Mouse (Mus musculus) cerebellum, adult 2 months (tissue): ENCODE results near the gene Sema4f. TPM values are rescaled to one million over a fixed set of nuclear protein-coding genes. Genes with fewer than 3 reads are reported as not detected.

Source experiments
- DNase-seq, 2 experiments: peaks; one replicate each; pipeline ENCODE4 v3.0.0; 2021
- H3K27ac ChIP-seq: fragments of 200-500 bp; 2 replicates; pipeline ENCODE4 v1.5.1; 2012; ENCODE audit warnings: low read length, control low read depth, inconsistent platforms; ENCODE audit not compliant: insufficient read depth
- H3K27me3 ChIP-seq: fragments of 200-500 bp; 2 replicates; pipeline ENCODE4 v1.6.1; 2012; ENCODE audit warnings: inconsistent platforms, mild to moderate bottlenecking, low read length, moderate library complexity; ENCODE audit not compliant: control insufficient read depth, insufficient read depth
- H3K4me1 ChIP-seq: fragments of 200-500 bp; 2 replicates; pipeline ENCODE4 v1.6.1; 2011; ENCODE audit warnings: low read length; ENCODE audit not compliant: control insufficient read depth, insufficient read depth
- H3K4me3 ChIP-seq: fragments of 200-500 bp; replicated peaks from 2 replicates; pipeline ENCODE3; 2011; ENCODE audit warnings: mild to moderate bottlenecking, low read depth, low read length, control low read depth; ENCODE audit not compliant: insufficient read depth
- CTCF ChIP-seq: fragments of 200-500 bp; IDR thresholded peaks from 2 replicates; pipeline ENCODE4 v1.5.1; 2011; ENCODE audit warnings: low read depth, mild to moderate bottlenecking, control low read depth, low read length, moderate library complexity, borderline replicate concordance; ENCODE audit not compliant: insufficient read depth
- POLR2A ChIP-seq: fragments of 200-500 bp; IDR thresholded peaks from 2 replicates; pipeline ENCODE4 v1.6.1; 2011; ENCODE audit warnings: low read length, control low read depth, borderline replicate concordance; ENCODE audit not compliant: insufficient read depth
- WGBS: fragments of 180-500 bp; shearing (Covaris S2); methylation state at CpG from one replicate; pipeline ENCODE4 v1.1.7; 2018; 5-methylcytosine and 5-hydroxymethylcytosine counted together
- polyA plus RNA-seq: library from polyadenylated mRNA; depleted of rRNA; stranded (reverse); fragments of >200 nt; gene quantifications from 2 replicates; pipeline ENCODE4 v1.2.3, GENCODE M21; 2012

Gene Sema4f
- polyA plus RNA-seq, 1 experiment: 44.7 TPM

DNA sequence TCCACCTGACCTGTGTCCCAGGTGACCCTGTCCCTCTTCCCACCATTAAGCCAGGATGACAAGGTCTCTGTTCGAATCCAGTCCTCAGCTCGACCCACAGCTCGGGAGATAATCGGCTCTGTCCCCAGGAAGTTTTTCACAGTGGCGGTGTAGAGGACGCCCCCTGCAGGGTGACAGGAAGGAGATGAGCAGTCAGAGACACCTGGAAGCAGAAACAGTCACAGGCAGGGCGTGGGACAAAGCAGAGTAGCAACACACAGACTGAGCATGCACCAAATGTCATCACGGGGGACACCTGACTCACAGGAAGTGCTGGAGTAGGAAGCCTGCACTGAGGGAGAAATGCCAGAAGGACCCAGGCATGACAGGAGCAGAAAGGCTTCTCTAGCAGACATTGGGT, 20.0 kb downstream of the Sema4f start:
- H3K27ac ChIP-seq: peak overlapping the region; percentile 45; the same call in 1 of the 2 replicates
- WGBS: 35% methylated on average over 8 of the region's 8 CpGs
- TF ChIP-seq POLR2A (no peak), CTCF (no peak)
- no peaks in the 10 kb centered on the region for H3K27me3 ChIP-seq
- no peak overlapping the region for H3K4me3 ChIP-seq
- peak; percentile 32 to 43 for DNase-seq
- peaks cover 37% of the 10 kb centered on the region for H3K4me1 ChIP-seq

GRCm38 (mm10) chr6:82918371-82918770, 21.2 kb downstream of the Sema4f start:
- peak overlapping the region; percentile 88; the same call in 1 of the 2 replicates for H3K27ac ChIP-seq
- WGBS: 84% methylated on average over 14 of the region's 14 CpGs

GRCm38 (mm10) chr6:82917778-82918129, 21.8 kb downstream of the Sema4f start:
- no peak for DNase-seq
- H3K27me3 ChIP-seq: no peaks in the 10 kb centered on the region
- H3K4me1 ChIP-seq: peaks cover 37% of the 10 kb centered on the region
- peak overlapping the region; percentile 18 for H3K4me3 ChIP-seq
- H3K27ac ChIP-seq: peak overlapping the region; percentile 88
- TF ChIP-seq CTCF (peak; percentile 64), POLR2A (no peak)
- WGBS: 7% methylated on average over 8 of the region's 8 CpGs

More at GRCm38 (mm10) chr6:82918371-82918770, 21.2 kb downstream of the Sema4f start:
- no peak for DNase-seq
- Histone ChIP-seq H3K4me3 (no peak overlapping the region), H3K4me1 (peaks cover 37% of the 10 kb centered on the region), H3K27me3 (no peaks in the 10 kb centered on the region)
- no peak for TF ChIP-seq POLR2A
- no peak for TF ChIP-seq CTCF

- no peaks in the 10 kb centered on the region for H3K27me3 ChIP-seq
- 5% methylated on average over 26 of the region's 26 CpGs for WGBS
- peak overlapping the region; percentile 88 for H3K27ac ChIP-seq
- H3K4me3 ChIP-seq: peak overlapping the region; percentile 39
- DNase-seq: peak; percentile 91 to 94
- H3K4me1 ChIP-seq: peaks cover 37% of the 10 kb centered on the region
- TF ChIP-seq CTCF (no peak), POLR2A (peak; percentile 60; the same call in 1 of the 2 replicates)
These were observed 22.3 kb downstream of the Sema4f start for GRCm38 (mm10) chr6:82917076-82917777.

GRCm38 (mm10) chr6:82916459-82916858, 23.1 kb downstream of the Sema4f start:
- no peak for TF ChIP-seq POLR2A
- TF ChIP-seq CTCF: no peak
- 49% methylated on average over 4 of the region's 4 CpGs for whole genome bisulfite sequencing
- Histone ChIP-seq H3K27ac (peak overlapping the region; percentile 88), H3K27me3 (no peaks in the 10 kb centered on the region), H3K4me1 (peaks cover 37% of the 10 kb centered on the region), H3K4me3 (no peak overlapping the region)
- DNase-seq: peak in 1 of 2 experiments; percentile 29

- peak; percentile 63 to 79 for DNase-seq
- H3K27ac ChIP-seq: no peak overlapping the region
- TF ChIP-seq POLR2A: no peak
- peak; percentile 91 for TF ChIP-seq CTCF
- no peaks in the 10 kb centered on the region for H3K27me3 ChIP-seq
- H3K4me1 ChIP-seq: peaks cover 37% of the 10 kb centered on the region
- no peak overlapping the region for H3K4me3 ChIP-seq
- 31% methylated on average over 3 of the region's 3 CpGs for whole genome bisulfite sequencing
These were observed 23.7 kb downstream of the Sema4f start for GRCm38 (mm10) chr6:82915889-82916288.

DNA sequence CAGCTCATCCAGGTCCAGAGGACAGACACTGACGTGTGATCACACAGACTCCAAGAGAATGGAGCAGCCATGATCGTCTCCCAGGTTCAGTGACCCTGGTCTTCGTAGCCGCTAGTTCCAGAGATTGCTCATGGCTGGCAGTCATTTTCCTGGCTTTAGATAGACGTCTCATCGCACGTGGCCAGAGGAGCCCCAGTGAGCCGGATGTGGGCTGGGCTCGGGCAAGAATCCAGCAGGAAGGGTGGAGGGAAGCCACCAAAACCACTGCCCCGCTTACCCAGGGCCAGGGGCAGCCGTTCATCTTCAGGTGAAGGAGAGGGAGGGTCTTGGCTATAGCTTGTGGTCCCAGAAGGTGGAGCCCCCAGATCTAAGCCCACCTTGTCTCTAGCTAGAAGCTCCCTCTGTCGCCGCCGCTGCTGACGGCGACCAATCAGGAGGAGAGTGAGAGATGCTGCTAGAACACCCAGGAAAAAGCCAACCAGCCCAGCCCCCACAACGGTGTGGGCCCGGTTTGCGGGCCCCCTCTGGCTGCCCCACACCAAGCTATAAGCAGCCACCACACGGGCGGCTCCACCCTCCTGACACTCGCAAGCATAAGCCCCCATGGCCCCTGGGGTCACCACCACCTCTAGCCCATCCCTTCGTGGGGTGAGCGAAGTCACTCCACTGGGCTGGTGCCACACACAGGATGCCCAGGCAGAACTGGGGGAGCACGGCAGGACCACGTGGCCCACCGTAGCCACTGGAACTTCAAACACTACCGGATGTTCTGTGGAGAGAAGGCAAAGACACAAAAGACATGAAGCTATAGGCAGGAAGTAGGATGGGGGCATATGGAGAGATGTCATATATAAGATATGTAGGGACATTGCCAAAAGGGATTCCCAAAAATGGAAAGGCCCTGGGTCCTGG, 26.0 kb downstream of the Sema4f start:
- Histone ChIP-seq H3K27me3 (no peaks in the 10 kb centered on the region), H3K4me3 (no peak overlapping the region), H3K4me1 (peaks cover 18% of the 10 kb centered on the region), H3K27ac (no peak overlapping the region)
- TF ChIP-seq CTCF (no peak), POLR2A (no peak)
- WGBS: 60% methylated on average over 28 of the region's 28 CpGs
- DNase-seq: no peak
